Mouse (Mus musculus) olfactory bulb, adult 2 months (tissue): ENCODE results near the gene Mbtps1. TPM values are rescaled to one million over a fixed set of nuclear protein-coding genes. Genes with fewer than 3 reads are reported as not detected.

ENCODE experiments used
- H3K27ac ChIP-seq: fragments of 200-500 bp; 2 replicates; pipeline ENCODE4 v1.5.1; 2012; ENCODE audit warnings: low read depth, low read length; ENCODE audit not compliant: insufficient read depth
- H3K4me1 ChIP-seq: fragments of 200-500 bp; 2 replicates; pipeline ENCODE4 v1.6.1; 2012; ENCODE audit warnings: low read length; ENCODE audit not compliant: control insufficient read depth, insufficient read depth
- H3K4me3 ChIP-seq: fragments of 200-500 bp; 2 replicates; pipeline ENCODE4 v1.5.1; 2012; ENCODE audit warnings: mild to moderate bottlenecking, low read depth, low read length, moderate library complexity; ENCODE audit not compliant: insufficient read depth
- CTCF ChIP-seq: fragments of 200-500 bp; IDR thresholded peaks from 2 replicates; pipeline ENCODE4 v1.5.1; 2012; ENCODE audit warnings: low read depth, mild to moderate bottlenecking, low read length, moderate library complexity; ENCODE audit not compliant: insufficient read depth
- POLR2A ChIP-seq: fragments of 200-500 bp; IDR thresholded peaks from 2 replicates; pipeline ENCODE4 v1.6.1; 2012; ENCODE audit warnings: mild to moderate bottlenecking, low read depth, low read length, moderate library complexity; ENCODE audit not compliant: insufficient read depth
- WGBS: fragments of 180-500 bp; shearing (Covaris S2); methylation state at CpG from one replicate; pipeline ENCODE4 v1.1.7; 2018; 5-methylcytosine and 5-hydroxymethylcytosine counted together
- polyA plus RNA-seq: library from polyadenylated mRNA; stranded (reverse); fragments of >200 nt; gene quantifications from 2 replicates; pipeline ENCODE4 v1.2.4, GENCODE M21; 2012; ENCODE audit warnings: low replicate concordance; ENCODE audit not compliant: missing spikeins, insufficient read depth, insufficient read length

Gene Mbtps1
- polyA plus RNA-seq, 1 experiment, result 181 TPM

GRCm38 (mm10) chr8:119547019-119547691 is 11.4 kb downstream of the Mbtps1 start:
- 85% methylated on average over 18 of the region's 18 CpGs for WGBS
- no peak overlapping the region for H3K4me3 ChIP-seq
- TF ChIP-seq POLR2A, result no peak
- TF ChIP-seq CTCF, result no peak
- H3K4me1 ChIP-seq, result peaks cover 30% of the 10 kb centered on the region
- no peak overlapping the region for H3K27ac ChIP-seq

- Histone ChIP-seq H3K4me3 (no peak overlapping the region), H3K27ac (no peak overlapping the region), H3K4me1 (peaks cover 26% of the 10 kb centered on the region)
- WGBS, result 60% methylated on average over 6 of the region's 6 CpGs
- TF ChIP-seq POLR2A (no peak), CTCF (no peak)
These were observed 12.7 kb downstream of the Mbtps1 start for GRCm38 (mm10) chr8:119545791-119546190.

GRCm38 (mm10) chr8:119545180-119545579 is 13.4 kb downstream of the Mbtps1 start:
- 50% methylated on average over 6 of the region's 6 CpGs for WGBS
- Histone ChIP-seq H3K27ac (no peak overlapping the region), H3K4me3 (no peak overlapping the region), H3K4me1 (peaks cover 20% of the 10 kb centered on the region)
- no peak for TF ChIP-seq CTCF
- TF ChIP-seq POLR2A, result no peak

GRCm38 (mm10) chr8:119544606-119545005 is 13.9 kb downstream of the Mbtps1 start:
- no peak overlapping the region for H3K27ac ChIP-seq

GRCm38 (mm10) chr8:119531973-119532372 is 26.6 kb downstream of the Mbtps1 start:
- Histone ChIP-seq H3K4me1 (peaks cover 11% of the 10 kb centered on the region), H3K27ac (no peak overlapping the region), H3K4me3 (no peak overlapping the region)
- TF ChIP-seq CTCF, result no peak
- no peak for TF ChIP-seq POLR2A
- 46% methylated on average over 9 of the region's 9 CpGs for WGBS

More at GRCm38 (mm10) chr8:119544606-119545005, 13.9 kb downstream of the Mbtps1 start:
- no peak overlapping the region for H3K4me3 ChIP-seq
- peaks cover 18% of the 10 kb centered on the region for H3K4me1 ChIP-seq
- 65% methylated on average over 3 of the region's 3 CpGs for WGBS
- TF ChIP-seq POLR2A, result no peak
- TF ChIP-seq CTCF, result no peak

- TF ChIP-seq CTCF (no peak), POLR2A (no peak)
- no peak overlapping the region for H3K27ac ChIP-seq
- no peak overlapping the region for H3K4me3 ChIP-seq
- H3K4me1 ChIP-seq, result peaks cover 11% of the 10 kb centered on the region
- WGBS, result 95% methylated on average over 3 of the region's 3 CpGs
These were observed 27.1 kb downstream of the Mbtps1 start for GRCm38 (mm10) chr8:119531397-119531796.

GRCm38 (mm10) chr8:119530937-119531336 is 27.6 kb downstream of the Mbtps1 start:
- WGBS, result 91% methylated on average over 6 of the region's 6 CpGs
- TF ChIP-seq POLR2A (no peak), CTCF (no peak)
- peaks cover 11% of the 10 kb centered on the region for H3K4me1 ChIP-seq

GRCm38 (mm10) chr8:119528762-119529161 is 29.8 kb downstream of the Mbtps1 start:
- Histone ChIP-seq H3K4me1 (peaks cover 11% of the 10 kb centered on the region), H3K27ac (no peak overlapping the region), H3K4me3 (no peak overlapping the region)
- 90% methylated on average over 7 of the region's 7 CpGs for WGBS
- TF ChIP-seq CTCF (no peak), POLR2A (no peak)

More at GRCm38 (mm10) chr8:119530937-119531336, 27.6 kb downstream of the Mbtps1 start:
- Histone ChIP-seq H3K4me3 (no peak overlapping the region), H3K27ac (no peak overlapping the region)

GRCm38 (mm10) chr8:119520102-119520501 is 38.4 kb downstream of the Mbtps1 start:
- 69% methylated on average over 7 of the region's 7 CpGs for WGBS
- TF ChIP-seq POLR2A (no peak), CTCF (no peak)

More at GRCm38 (mm10) chr8:119520102-119520501, 38.4 kb downstream of the Mbtps1 start:
- Histone ChIP-seq H3K27ac (no peak overlapping the region), H3K4me3 (no peak overlapping the region), H3K4me1 (no peaks in the 10 kb centered on the region)
